Mouse (Mus musculus) heart, postnatal 4 days (tissue): ENCODE measurements around the gene Pitpna. TPM values are rescaled to one million over a fixed set of nuclear protein-coding genes. Genes with fewer than 3 reads are reported as not detected.

Source experiments
- DNase-seq: peaks from one replicate; pipeline ENCODE4 v3.0.0; 2021
- total RNA-seq, 2 experiments: library from RNA; stranded (reverse); gene quantifications; 2 replicates each; pipeline ENCODE4 v1.2.3; 2021

Gene Pitpna
- total RNA-seq, 2 experiments from 2014 or later: 150 to 155 TPM

GRCm38 (mm10) chr11:75631561-75632225, 43.8 kb downstream of the Pitpna start:
- no peak for DNase-seq

GRCm38 (mm10) chr11:75632921-75633320, 45.0 kb downstream of the Pitpna start:
- no peak for DNase-seq

GRCm38 (mm10) chr11:75634801-75635200, 46.9 kb downstream of the Pitpna start:
- DNase-seq: no peak

GRCm38 (mm10) chr11:75635315-75635714, 47.4 kb downstream of the Pitpna start:
- no peak for DNase-seq

- DNase-seq: no peak
Measured at GRCm38 (mm10) chr11:75643323-75643722, 55.4 kb downstream of the Pitpna start.

GRCm38 (mm10) chr11:75644684-75645083, 56.8 kb downstream of the Pitpna start:
- DNase-seq: no peak

- DNase-seq: peak; percentile 72
Measured at GRCm38 (mm10) chr11:75647681-75648211, 59.8 kb downstream of the Pitpna start.

GRCm38 (mm10) chr11:75649155-75649561, 61.3 kb downstream of the Pitpna start:
- peak; percentile 60 for DNase-seq

- DNase-seq: peak; percentile 75
Measured at GRCm38 (mm10) chr11:75650311-75650710, 62.4 kb downstream of the Pitpna start, which contains the start of gene Myo1c. Gene Myo1c, plus strand, starts transcription at chr11:75650504.

GRCm38 (mm10) chr11:75650958-75651425, 63.1 kb downstream of the Pitpna start:
- no peak for DNase-seq

GRCm38 (mm10) chr11:75651426-75652221, 63.7 kb downstream of the Pitpna start:
- DNase-seq: peak; percentile 88

- DNase-seq: no peak
Measured at GRCm38 (mm10) chr11:75652222-75652941, 64.5 kb downstream of the Pitpna start.

GRCm38 (mm10) chr11:75652942-75653684, 65.2 kb downstream of the Pitpna start:
- peak; percentile 42 for DNase-seq

- peak; percentile 89 for DNase-seq
Measured at GRCm38 (mm10) chr11:75653781-75654470, 66.0 kb downstream of the Pitpna start.

- no peak for DNase-seq
Measured at GRCm38 (mm10) chr11:75654471-75655390, 66.8 kb downstream of the Pitpna start.

GRCm38 (mm10) chr11:75655621-75656545, 68.0 kb downstream of the Pitpna start:
- peak; percentile 84 for DNase-seq

- DNase-seq: no peak
Measured at GRCm38 (mm10) chr11:75656621-75657590, 69.0 kb downstream of the Pitpna start.

- no peak for DNase-seq
Measured at GRCm38 (mm10) chr11:75657841-75658240, 69.9 kb downstream of the Pitpna start.
